Mouse (Mus musculus) lung, adult 2 months (tissue): ENCODE results near the gene Nhlh2.

Experiments
- CTCF ChIP-seq: fragments of 200-500 bp; IDR thresholded peaks from 2 replicates; pipeline ENCODE4 v1.5.1; 2011; ENCODE audit warnings: mild to moderate bottlenecking, low read length, control low read depth; ENCODE audit not compliant: insufficient read depth
- POLR2A ChIP-seq: fragments of 200-500 bp; IDR thresholded peaks from 2 replicates; pipeline ENCODE4 v1.6.1; 2011; ENCODE audit warnings: low read depth, mild to moderate bottlenecking, control low read depth, low read length, borderline replicate concordance; ENCODE audit errors: extremely low read depth

DNA sequence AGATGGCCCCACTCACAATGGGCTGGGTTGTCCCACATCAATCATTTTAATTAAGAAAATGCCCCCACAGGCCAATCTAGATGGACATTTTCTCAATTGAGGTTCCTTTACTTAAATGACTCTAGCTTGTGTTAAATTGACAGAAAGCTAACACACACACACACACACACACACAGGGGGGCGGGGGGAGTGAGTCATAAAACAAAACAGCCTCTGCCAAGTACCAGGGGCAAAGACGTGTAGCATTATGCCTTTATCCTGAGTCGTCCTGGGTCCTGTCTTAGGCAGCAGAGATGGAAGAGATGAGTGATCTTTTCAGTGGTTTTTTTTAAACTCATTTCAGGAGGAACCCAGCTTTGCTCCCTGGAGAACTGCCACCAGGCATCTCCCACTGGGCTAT, 42.2 kb downstream of the Nhlh2 start:
- TF ChIP-seq POLR2A (no peak), CTCF (no peak)
